Mouse (Mus musculus) lung, postnatal 0 days (tissue): Measurements from ENCODE around the gene Ociad2.

Source experiments
- CTCF ChIP-seq: IDR thresholded peaks from 2 replicates; pipeline ENCODE4 v1.5.1; 2016; ENCODE audit warnings: antibody characterized with exemption, mild to moderate bottlenecking
- EP300 ChIP-seq: IDR thresholded peaks from 2 replicates; pipeline ENCODE4 v1.6.1; 2016; ENCODE audit warnings: antibody characterized with exemption, mild to moderate bottlenecking, control low read depth

DNA sequence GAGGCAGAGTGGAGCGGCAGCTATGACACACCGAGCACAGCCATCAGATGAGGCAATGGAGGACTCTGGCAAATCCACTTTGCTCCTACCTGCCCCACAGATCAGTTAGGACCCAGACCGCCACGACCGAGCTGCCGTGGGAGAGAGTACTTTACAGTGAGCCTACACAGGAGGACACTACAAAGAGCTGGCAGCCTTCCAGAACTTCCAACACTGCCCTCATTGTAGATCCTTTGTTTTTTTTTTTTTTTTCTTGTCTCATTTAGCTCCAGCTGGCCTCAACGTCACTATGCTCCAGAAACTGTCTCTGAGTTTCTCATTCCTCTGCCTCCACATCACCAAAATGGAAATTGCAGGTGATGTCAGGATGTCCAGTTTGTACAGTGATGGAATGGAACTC is 12.7 kb upstream of the Ociad2 start:
- no peak for TF ChIP-seq CTCF
- no peak for TF ChIP-seq EP300
